Mouse (Mus musculus): ENCODE data around the gene Pphln1. TPM values are rescaled to one million over a fixed set of nuclear protein-coding genes. Genes with fewer than 3 reads are reported as not detected.

Gene Pphln1
- polyA plus RNA-seq, 1 experiment from 2014 or later: 35.4 TPM

DNA sequence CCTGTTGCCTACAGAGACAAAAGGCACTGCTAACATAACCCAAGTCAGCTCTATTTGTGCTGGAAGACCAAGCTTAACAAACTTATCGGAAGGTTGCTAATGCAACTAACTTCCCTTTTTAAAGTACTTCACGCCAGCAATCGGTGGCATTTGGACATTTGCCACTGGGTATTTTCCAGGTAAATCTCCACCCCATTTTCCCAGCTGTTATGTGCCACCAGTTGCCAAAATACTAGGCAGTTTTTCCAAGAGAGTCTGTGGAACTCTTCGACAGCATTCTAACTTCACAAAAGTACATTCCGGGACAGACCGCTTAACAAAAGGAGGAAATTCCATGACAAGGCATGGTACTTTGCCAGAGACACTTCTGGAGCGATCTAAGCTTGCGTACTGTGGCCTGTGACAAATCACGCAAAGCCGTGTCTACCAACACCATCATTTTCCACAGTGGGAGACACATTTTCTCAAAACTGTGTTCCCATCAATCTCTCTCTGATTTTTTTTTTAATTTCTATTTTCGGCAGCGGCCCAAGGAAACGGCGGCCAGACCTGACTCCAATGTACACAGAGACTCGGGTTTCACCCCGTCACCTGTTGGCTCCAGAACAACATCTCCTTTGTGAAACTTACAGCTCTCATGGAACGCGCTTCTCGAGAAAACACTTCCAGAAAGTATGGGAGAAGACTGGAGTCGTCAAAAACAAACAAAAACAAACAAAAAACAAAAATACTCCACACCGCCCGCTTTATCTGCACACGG is 120.2 kb downstream of the Pphln1 start:
- WGBS: 4% methylated on average over 23 of the region's 23 CpGs
- H3K9ac ChIP-seq (replicated peaks; ENCODE audit: low read length): peak overlapping the region; percentile 62; the same call in 1 of the 2 replicates
- no peaks in the 10 kb centered on the region for H3K9me3 ChIP-seq (ENCODE audit: control insufficient read depth, low read length)
- H3K36me3 ChIP-seq (ENCODE audit: control insufficient read depth, insufficient read depth, low read length): no peaks in the 10 kb centered on the region
- DNase-seq (peak; percentile 36), ATAC-seq (ENCODE audit: low FRiP score, low TSS enrichment) (no peak)
- peak overlapping the region; percentile 98 for H3K4me2 ChIP-seq (ENCODE audit: low read length)
- H3K4me1 ChIP-seq (ENCODE audit: control insufficient read depth, insufficient read depth, low read length): peaks cover 15% of the 10 kb centered on the region
- no peak overlapping the region; the same call in 1 of the 2 replicates for H3K27ac ChIP-seq (replicated peaks; ENCODE audit: low read depth, low read length)
- peak overlapping the region; percentile 76 for H3K4me3 ChIP-seq (replicated peaks; ENCODE audit: low read depth, low read length)
- peaks cover 33% of the 10 kb centered on the region for H3K27me3 ChIP-seq (ENCODE audit: control insufficient read depth, insufficient read depth, low read length)

DNA sequence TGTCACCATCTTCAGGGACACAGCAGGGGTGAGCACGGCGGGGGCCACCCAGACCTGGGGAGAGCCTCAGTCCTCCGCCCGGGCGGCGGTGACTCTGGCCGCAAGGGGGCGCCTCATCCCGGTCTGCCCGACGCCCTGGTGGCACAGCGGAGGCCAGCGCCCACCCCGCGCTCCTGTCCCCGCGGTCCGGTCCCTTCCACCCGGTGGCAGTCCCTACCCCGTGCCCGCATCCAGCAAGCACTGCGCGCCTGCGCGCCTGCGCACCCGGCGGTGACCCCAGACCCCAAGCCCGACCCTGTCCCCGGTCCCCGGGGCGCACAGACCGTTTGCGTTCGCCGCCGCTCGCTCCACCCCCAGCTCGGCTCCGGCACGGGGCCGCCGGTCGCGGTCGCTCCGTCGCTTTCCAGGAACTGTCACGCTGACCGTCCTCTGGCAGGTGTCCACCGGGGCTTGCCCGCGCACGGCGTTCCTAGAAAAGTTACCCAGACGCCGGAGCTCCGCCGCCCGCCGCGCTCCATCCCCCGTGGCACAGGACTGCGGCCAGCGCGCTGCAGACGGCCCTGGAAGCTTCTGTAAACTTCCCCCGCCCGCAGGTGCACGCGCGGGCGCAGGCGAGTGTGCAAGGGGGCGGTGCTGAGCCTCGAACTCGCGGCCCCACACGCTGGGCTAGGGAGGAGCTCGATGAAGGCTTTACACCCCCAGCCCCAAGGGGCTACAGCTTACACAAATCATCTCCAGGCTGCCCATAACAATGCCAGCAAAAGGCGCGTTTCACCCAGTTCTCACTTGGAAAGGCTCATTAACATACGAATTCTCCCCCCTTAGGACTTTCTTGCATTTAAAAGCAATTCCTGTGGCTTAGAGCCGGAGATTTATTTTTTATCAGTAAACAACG is 121.0 kb downstream of the Pphln1 start:
- DNase-seq (peak; percentile 79), ATAC-seq (ENCODE audit: low FRiP score, low TSS enrichment) (peak; percentile 84)
- Histone ChIP-seq H3K27ac (replicated peaks; ENCODE audit: low read depth, low read length) (peak overlapping the region; percentile 57; the same call in 1 of the 2 replicates), H3K4me2 (ENCODE audit: low read length) (peak overlapping the region; percentile 98), H3K36me3 (ENCODE audit: control insufficient read depth, insufficient read depth, low read length) (no peaks in the 10 kb centered on the region), H3K4me3 (replicated peaks; ENCODE audit: low read depth, low read length) (peak overlapping the region; percentile 76), H3K27me3 (ENCODE audit: control insufficient read depth, insufficient read depth, low read length) (peaks cover 33% of the 10 kb centered on the region), H3K9ac (replicated peaks; ENCODE audit: low read length) (peak overlapping the region; percentile 62), H3K4me1 (ENCODE audit: control insufficient read depth, insufficient read depth, low read length) (peaks cover 12% of the 10 kb centered on the region), H3K9me3 (ENCODE audit: control insufficient read depth, low read length) (no peaks in the 10 kb centered on the region)
- under 1% methylated on average over 84 of the region's 85 CpGs for WGBS

GRCm38 (mm10) chr15:93519836-93520826 is 122.0 kb downstream of the Pphln1 start:
- Histone ChIP-seq H3K9ac (replicated peaks; ENCODE audit: low read length) (0 out of 2 replicates have a peak overlapping the region, but pooled peaks have one; percentile 62), H3K9me3 (ENCODE audit: control insufficient read depth, low read length) (no peaks in the 10 kb centered on the region), H3K4me3 (replicated peaks; ENCODE audit: low read depth, low read length) (peak overlapping the region; percentile 76), H3K36me3 (ENCODE audit: control insufficient read depth, insufficient read depth, low read length) (no peaks in the 10 kb centered on the region), H3K27ac (replicated peaks; ENCODE audit: low read depth, low read length) (no peak overlapping the region), H3K27me3 (ENCODE audit: control insufficient read depth, insufficient read depth, low read length) (peaks cover 33% of the 10 kb centered on the region), H3K4me2 (ENCODE audit: low read length) (peak overlapping the region; percentile 98), H3K4me1 (ENCODE audit: control insufficient read depth, insufficient read depth, low read length) (peaks cover 12% of the 10 kb centered on the region)
- 9% methylated on average over 17 of the region's 17 CpGs for WGBS
- ATAC-seq (ENCODE audit: low FRiP score, low TSS enrichment) (no peak), DNase-seq (no peak)

DNA sequence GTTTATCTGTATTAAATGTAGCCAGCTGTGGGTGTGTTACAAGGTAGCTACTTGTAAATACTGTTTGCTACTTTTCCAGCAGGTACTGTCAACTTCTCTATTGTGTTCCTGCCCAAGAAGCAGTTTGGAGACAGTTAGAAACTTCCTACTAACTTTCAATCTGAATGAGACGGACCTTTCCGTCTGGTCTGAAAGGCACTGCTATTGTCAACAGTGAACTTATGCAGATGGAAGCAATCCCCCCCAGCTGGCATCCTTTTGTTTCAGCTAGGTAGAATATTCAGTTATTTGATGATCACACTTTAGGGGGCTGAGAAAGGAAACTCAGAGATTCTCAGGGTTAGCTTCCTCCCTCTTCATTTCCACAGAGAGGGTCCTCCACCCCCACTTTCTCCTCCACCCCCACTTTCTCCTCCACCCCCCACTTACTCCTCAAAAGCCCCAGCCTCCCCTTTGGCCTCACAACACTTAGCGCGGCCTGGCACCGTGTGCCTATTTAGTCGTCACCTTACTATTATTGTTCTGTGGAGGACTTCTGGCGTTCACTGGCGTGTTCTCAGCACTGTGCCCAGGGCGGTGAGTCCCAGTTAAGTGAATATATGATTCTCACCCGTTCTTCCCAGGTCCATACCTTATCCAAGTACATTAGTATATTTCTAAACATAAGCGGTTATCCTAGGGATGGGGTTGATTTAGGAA is 123.1 kb downstream of the Pphln1 start:
- Histone ChIP-seq H3K27ac (replicated peaks; ENCODE audit: low read depth, low read length) (no peak overlapping the region), H3K4me2 (ENCODE audit: low read length) (no peak overlapping the region), H3K4me1 (ENCODE audit: control insufficient read depth, insufficient read depth, low read length) (peaks cover 12% of the 10 kb centered on the region), H3K27me3 (ENCODE audit: control insufficient read depth, insufficient read depth, low read length) (peaks cover 33% of the 10 kb centered on the region), H3K4me3 (replicated peaks; ENCODE audit: low read depth, low read length) (no peak overlapping the region), H3K36me3 (ENCODE audit: control insufficient read depth, insufficient read depth, low read length) (no peaks in the 10 kb centered on the region), H3K9ac (replicated peaks; ENCODE audit: low read length) (no peak overlapping the region), H3K9me3 (ENCODE audit: control insufficient read depth, low read length) (no peaks in the 10 kb centered on the region)
- no peak for ATAC-seq (ENCODE audit: low FRiP score, low TSS enrichment)
- no peak for DNase-seq
- 32% methylated on average over 11 of the region's 11 CpGs for WGBS

DNA sequence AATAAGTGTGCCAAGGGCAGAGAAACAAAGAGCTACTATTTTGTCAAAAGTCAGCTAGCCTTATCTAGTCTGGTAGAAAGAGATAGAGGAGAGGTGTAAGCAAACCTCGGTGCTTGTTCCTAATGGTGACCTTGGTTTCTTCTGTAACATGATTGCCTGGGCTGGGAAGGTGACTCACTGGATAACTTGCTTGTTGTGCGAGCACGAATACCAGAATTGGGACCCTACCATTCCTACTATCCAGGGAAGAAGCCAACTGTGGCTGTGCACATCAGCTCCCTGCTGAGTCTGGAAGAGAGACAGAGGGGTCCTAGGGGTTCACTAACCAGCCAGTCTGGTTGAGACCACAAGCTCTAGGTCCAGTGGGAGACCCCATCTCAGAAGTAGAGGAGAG is 123.6 kb downstream of the Pphln1 start:
- WGBS: 40% methylated on average over 3 of the region's 3 CpGs
- peaks cover 33% of the 10 kb centered on the region for H3K27me3 ChIP-seq (ENCODE audit: control insufficient read depth, insufficient read depth, low read length)
- no peak overlapping the region for H3K4me2 ChIP-seq (ENCODE audit: low read length)
- DNase-seq: no peak
- no peak overlapping the region for H3K9ac ChIP-seq (replicated peaks; ENCODE audit: low read length)
- no peak for ATAC-seq (ENCODE audit: low FRiP score, low TSS enrichment)
- H3K27ac ChIP-seq (replicated peaks; ENCODE audit: low read depth, low read length): no peak overlapping the region
- H3K9me3 ChIP-seq (ENCODE audit: control insufficient read depth, low read length): no peaks in the 10 kb centered on the region
- no peak overlapping the region for H3K4me3 ChIP-seq (replicated peaks; ENCODE audit: low read depth, low read length)
- no peaks in the 10 kb centered on the region for H3K36me3 ChIP-seq (ENCODE audit: control insufficient read depth, insufficient read depth, low read length)
- peaks cover 12% of the 10 kb centered on the region for H3K4me1 ChIP-seq (ENCODE audit: control insufficient read depth, insufficient read depth, low read length)

GRCm38 (mm10) chr15:93525305-93525917 is 127.3 kb downstream of the Pphln1 start:
- Histone ChIP-seq H3K9ac (replicated peaks; ENCODE audit: low read length) (no peak overlapping the region), H3K9me3 (ENCODE audit: control insufficient read depth, low read length) (no peaks in the 10 kb centered on the region), H3K4me3 (replicated peaks; ENCODE audit: low read depth, low read length) (no peak overlapping the region), H3K27me3 (ENCODE audit: control insufficient read depth, insufficient read depth, low read length) (peaks cover 11% of the 10 kb centered on the region), H3K36me3 (ENCODE audit: control insufficient read depth, insufficient read depth, low read length) (no peaks in the 10 kb centered on the region), H3K4me1 (ENCODE audit: control insufficient read depth, insufficient read depth, low read length) (no peaks in the 10 kb centered on the region), H3K4me2 (ENCODE audit: low read length) (no peak overlapping the region), H3K27ac (replicated peaks; ENCODE audit: low read depth, low read length) (no peak overlapping the region)
- DNase-seq (no peak), ATAC-seq (ENCODE audit: low FRiP score, low TSS enrichment) (no peak)
- 88% methylated on average over 5 of the region's 5 CpGs for WGBS

DNA sequence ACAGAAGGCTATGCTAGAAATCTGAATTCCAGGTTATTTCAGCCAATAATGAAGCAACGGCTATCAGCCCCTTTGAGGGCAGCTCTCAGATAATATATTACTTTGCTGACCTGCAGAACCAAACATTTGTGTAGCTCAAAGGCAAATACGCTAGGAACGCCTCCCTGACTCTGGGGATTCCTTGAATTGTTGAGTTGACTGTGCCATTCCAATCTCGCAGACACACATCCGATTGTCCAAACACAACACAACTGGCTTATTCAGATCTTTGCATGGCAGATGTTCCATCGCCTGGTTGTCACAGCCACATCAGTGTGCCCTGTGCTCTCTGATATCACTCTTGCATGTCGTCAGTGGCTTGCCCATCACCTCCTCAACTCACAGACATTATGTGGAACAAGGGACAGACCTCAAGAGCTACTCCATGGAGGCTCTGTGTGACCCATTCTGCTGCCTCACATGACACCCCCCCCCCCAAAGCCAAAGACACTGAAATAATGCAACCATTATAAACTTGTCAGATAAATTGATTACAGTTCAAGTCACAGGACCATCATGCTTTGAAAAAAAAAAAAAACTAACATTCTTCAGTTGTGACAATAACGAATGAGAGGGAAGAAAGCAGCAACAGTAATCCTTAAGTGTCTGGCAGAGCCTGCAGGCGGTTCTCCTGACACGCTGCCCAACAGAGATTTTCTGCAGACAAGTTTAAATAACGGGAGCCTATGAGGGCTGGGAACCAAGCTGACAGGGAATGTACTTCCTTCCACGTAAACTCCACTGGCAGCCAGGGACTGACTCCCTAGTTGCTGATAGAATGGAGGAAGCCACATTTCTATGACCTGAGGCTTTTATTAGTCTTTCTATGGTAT is 131.9 kb downstream of the Pphln1 start:
- H3K4me2 ChIP-seq (ENCODE audit: low read length): no peak overlapping the region
- H3K36me3 ChIP-seq (ENCODE audit: control insufficient read depth, insufficient read depth, low read length): no peaks in the 10 kb centered on the region
- H3K27me3 ChIP-seq (ENCODE audit: control insufficient read depth, insufficient read depth, low read length): no peaks in the 10 kb centered on the region
- H3K4me3 ChIP-seq (replicated peaks; ENCODE audit: low read depth, low read length): no peak overlapping the region
- ATAC-seq (ENCODE audit: low FRiP score, low TSS enrichment): no peak
- H3K27ac ChIP-seq (replicated peaks; ENCODE audit: low read depth, low read length): no peak overlapping the region
- no peak for DNase-seq
- 60% methylated on average over 12 of the region's 12 CpGs for WGBS
- H3K9me3 ChIP-seq (ENCODE audit: control insufficient read depth, low read length): no peaks in the 10 kb centered on the region
- no peaks in the 10 kb centered on the region for H3K4me1 ChIP-seq (ENCODE audit: control insufficient read depth, insufficient read depth, low read length)
- H3K9ac ChIP-seq (replicated peaks; ENCODE audit: low read length): no peak overlapping the region
